Mouse (Mus musculus) brown adipose tissue, adult 24 weeks (tissue): ENCODE measurements around the gene Zfp282. TPM values are rescaled to one million over a fixed set of nuclear protein-coding genes. Genes with fewer than 3 reads are reported as not detected.

Experiments
- H3K27ac ChIP-seq: fragments of 200-500 bp; replicated peaks from 2 replicates; pipeline ENCODE4 v1.5.1; 2012; ENCODE audit warnings: low read depth, mild to moderate bottlenecking, low read length
- H3K4me1 ChIP-seq: fragments of 200-500 bp; 2 replicates; pipeline ENCODE4 v1.6.1; 2012; ENCODE audit warnings: low read length, mixed read lengths; ENCODE audit not compliant: control insufficient read depth, insufficient read depth, insufficient read length
- H3K4me3 ChIP-seq: fragments of 200-500 bp; 2 replicates; pipeline ENCODE4 v1.5.1; 2012; ENCODE audit warnings: low read depth, mild to moderate bottlenecking, low read length, moderate library complexity; ENCODE audit not compliant: insufficient read depth
- polyA plus RNA-seq: library from polyadenylated mRNA; stranded (reverse); fragments of >200 nt; gene quantifications from 2 replicates; pipeline ENCODE4 v1.2.4, GENCODE M21; 2012; ENCODE audit not compliant: missing spikeins, insufficient read depth, insufficient read length

Gene Zfp282
- polyA plus RNA-seq, 1 experiment = 1.6 TPM

- peaks cover 8% of the 10 kb centered on the region for H3K4me1 ChIP-seq
Observed at GRCm38 (mm10) chr6:47918768-47919274, 41.8 kb downstream of the Zfp282 start.

GRCm38 (mm10) chr6:47919646-47920446 lies 42.8 kb downstream of the Zfp282 start:
- Histone ChIP-seq H3K4me3 (peak overlapping the region; percentile 98), H3K27ac (peak overlapping the region; percentile 38; the same call in 1 of the 2 replicates), H3K4me1 (peaks cover 8% of the 10 kb centered on the region)

More at GRCm38 (mm10) chr6:47918768-47919274, 41.8 kb downstream of the Zfp282 start:
- H3K27ac ChIP-seq = no peak overlapping the region
- H3K4me3 ChIP-seq = no peak overlapping the region

GRCm38 (mm10) chr6:47920447-47921340 lies 43.7 kb downstream of the Zfp282 start, which contains the start of gene Zfp212:
Gene Zfp212 (plus strand): TSS chr6:47920476.
- Histone ChIP-seq H3K4me1 (peaks cover 8% of the 10 kb centered on the region), H3K4me3 (peak within 1 kb of the TSS; percentile 98)

GRCm38 (mm10) chr6:47942461-47942860 lies 65.5 kb downstream of the Zfp282 start:
- Histone ChIP-seq H3K4me3 (peak overlapping the region; percentile 52), H3K27ac (no peak overlapping the region)

More at GRCm38 (mm10) chr6:47920447-47921340, 43.7 kb downstream of the Zfp282 start, which contains the start of gene Zfp212:
- H3K27ac ChIP-seq = peak within 1 kb of the TSS; percentile 97

GRCm38 (mm10) chr6:47943021-47943691 lies 66.2 kb downstream of the Zfp282 start:
- Histone ChIP-seq H3K4me1 (peaks cover 2% of the 10 kb centered on the region; the same call in 1 of the 2 replicates), H3K4me3 (peak overlapping the region; percentile 52), H3K27ac (no peak overlapping the region)

More at GRCm38 (mm10) chr6:47942461-47942860, 65.5 kb downstream of the Zfp282 start:
- peaks cover 2% of the 10 kb centered on the region; the same call in 1 of the 2 replicates for H3K4me1 ChIP-seq

- H3K4me1 ChIP-seq = peaks cover 2% of the 10 kb centered on the region; the same call in 1 of the 2 replicates
- peak overlapping the region; percentile 52 for H3K4me3 ChIP-seq
Observed at GRCm38 (mm10) chr6:47943721-47944120, 66.7 kb downstream of the Zfp282 start.

GRCm38 (mm10) chr6:47947388-47947787 lies 70.4 kb downstream of the Zfp282 start:
- H3K27ac ChIP-seq = no peak overlapping the region
- H3K4me3 ChIP-seq = no peak overlapping the region
- peaks cover 1% of the 10 kb centered on the region; the same call in 1 of the 2 replicates for H3K4me1 ChIP-seq

More at GRCm38 (mm10) chr6:47943721-47944120, 66.7 kb downstream of the Zfp282 start:
- no peak overlapping the region for H3K27ac ChIP-seq

- H3K4me3 ChIP-seq = peak within 1 kb of the TSS; percentile 66
- H3K27ac ChIP-seq = no peak within 1 kb of the TSS
- no peaks in the 10 kb centered on the region for H3K4me1 ChIP-seq
Observed at GRCm38 (mm10) chr6:47953191-47953726, 76.3 kb downstream of the Zfp282 start, which contains the start of gene Zfp956. Gene Zfp956 (plus strand): TSS chr6:47953390.

- 0 out of 2 replicates have a peak overlapping the region, but pooled peaks have one; percentile 4 for H3K4me3 ChIP-seq
- no peak overlapping the region for H3K27ac ChIP-seq
Observed at GRCm38 (mm10) chr6:47954425-47954824, 77.4 kb downstream of the Zfp282 start.

GRCm38 (mm10) chr6:47957816-47958215 lies 80.8 kb downstream of the Zfp282 start:
- H3K4me3 ChIP-seq = no peak overlapping the region

More at GRCm38 (mm10) chr6:47954425-47954824, 77.4 kb downstream of the Zfp282 start:
- H3K4me1 ChIP-seq = no peaks in the 10 kb centered on the region

More at GRCm38 (mm10) chr6:47957816-47958215, 80.8 kb downstream of the Zfp282 start:
- Histone ChIP-seq H3K27ac (no peak overlapping the region), H3K4me1 (no peaks in the 10 kb centered on the region)

Other genes with a start within 250 kb of the Zfp282 start
- gene Pdia4, start 63.8 kb upstream of the Zfp282 start, polyA plus RNA-seq = 30.2 and 50.2 TPM in 2 replicates
- not detected in 2 replicates for gene Zfp786, start 46.3 kb upstream of the Zfp282 start, polyA plus RNA-seq
- 2.6 and 3.3 TPM in 2 replicates for gene Zfp398, start 41.5 kb upstream of the Zfp282 start, polyA plus RNA-seq
- gene Zfp212, start 43.3 kb downstream of the Zfp282 start, polyA plus RNA-seq = 2.1 and 4.5 TPM in 2 replicates
- 1.9 TPM in 1 of 2 replicates, not detected in the other for gene Zfp956, start 76.2 kb downstream of the Zfp282 start, polyA plus RNA-seq
- gene Zfp777, start 171.7 kb downstream of the Zfp282 start, polyA plus RNA-seq = 4.8 and 9.8 TPM in 2 replicates
- 5.4 and 5.5 TPM in 2 replicates for gene Zfp746, start 209.4 kb downstream of the Zfp282 start, polyA plus RNA-seq